Mouse (Mus musculus): Measurements from ENCODE around the gene Pecam1. TPM values are rescaled to one million over a fixed set of nuclear protein-coding genes. Genes with fewer than 3 reads are reported as not detected.
"Not testable (repeated sequence)": the region's sequence is repeated elsewhere in the genome, so short reads cannot be mapped to it uniquely, and the experiment has no call there.

Gene Pecam1
- polyA plus RNA-seq, 1 experiment from 2014 or later, result 44.6 TPM

DNA sequence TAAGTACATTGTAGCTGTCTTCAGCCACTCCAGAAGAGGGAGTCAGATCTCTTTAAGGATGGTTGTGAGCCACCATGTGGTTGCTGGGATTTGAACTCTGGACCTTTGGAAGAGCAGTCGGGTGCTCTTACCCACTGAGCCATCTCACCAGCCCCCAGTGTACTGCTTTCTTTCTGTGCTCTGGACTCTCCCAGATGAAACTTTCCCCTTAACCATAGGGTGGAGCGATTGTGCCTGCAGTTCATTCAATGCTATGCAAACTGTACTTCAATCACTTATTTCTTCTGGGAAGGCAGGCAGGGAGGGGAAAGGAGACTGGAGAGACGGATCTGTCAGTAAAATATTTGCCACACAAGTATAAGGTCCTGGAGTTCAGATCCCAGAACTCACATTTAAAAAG lies 116.3 kb downstream of the Pecam1 start:
- 87% methylated on average over 3 of the region's 3 CpGs for WGBS
- not testable (repeated sequence) for H3K9ac ChIP-seq; H3K9me3 ChIP-seq; ATAC-seq (ENCODE audit: insufficient read depth, low FRiP score, low read depth); H3K27ac ChIP-seq; H3K4me3 ChIP-seq (replicated peaks); H3K27me3 ChIP-seq (replicated peaks); H3K36me3 ChIP-seq; H3K4me1 ChIP-seq; H3K4me2 ChIP-seq

DNA sequence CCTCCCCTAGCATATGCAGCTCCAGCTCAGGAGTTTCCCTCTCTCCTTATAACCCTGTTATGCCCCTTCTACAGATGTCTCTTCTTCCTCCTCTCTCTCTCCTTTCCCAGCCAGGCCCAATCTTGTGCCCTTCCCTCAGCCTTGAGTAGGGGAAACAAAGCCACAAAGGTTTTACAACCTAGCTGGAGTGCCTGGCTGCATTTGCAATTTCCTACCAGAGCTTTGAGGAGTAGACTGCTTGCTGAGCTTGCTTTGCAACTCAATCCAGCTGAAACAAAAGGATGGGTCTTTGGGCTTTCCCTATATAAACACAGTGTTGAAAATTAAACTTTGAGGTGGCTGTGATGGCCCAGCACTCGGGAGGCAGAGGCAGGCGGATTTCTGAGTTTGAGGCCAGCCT lies 117.0 kb downstream of the Pecam1 start:
- Histone ChIP-seq H3K4me3 (replicated peaks) (no peak overlapping the region), H3K9ac (no peak overlapping the region), H3K4me1 (0 out of 2 replicates have a peak, but pooled peaks cover 2% of the 10 kb centered on the region), H3K27me3 (replicated peaks) (no peaks in the 10 kb centered on the region), H3K36me3 (no peaks in the 10 kb centered on the region), H3K9me3 (no peaks in the 10 kb centered on the region), H3K4me2 (no peak overlapping the region), H3K27ac (no peak overlapping the region)
- WGBS, result 90% methylated on average over 2 of the region's 2 CpGs
- no peak for ATAC-seq (ENCODE audit: insufficient read depth, low FRiP score, low read depth)

DNA sequence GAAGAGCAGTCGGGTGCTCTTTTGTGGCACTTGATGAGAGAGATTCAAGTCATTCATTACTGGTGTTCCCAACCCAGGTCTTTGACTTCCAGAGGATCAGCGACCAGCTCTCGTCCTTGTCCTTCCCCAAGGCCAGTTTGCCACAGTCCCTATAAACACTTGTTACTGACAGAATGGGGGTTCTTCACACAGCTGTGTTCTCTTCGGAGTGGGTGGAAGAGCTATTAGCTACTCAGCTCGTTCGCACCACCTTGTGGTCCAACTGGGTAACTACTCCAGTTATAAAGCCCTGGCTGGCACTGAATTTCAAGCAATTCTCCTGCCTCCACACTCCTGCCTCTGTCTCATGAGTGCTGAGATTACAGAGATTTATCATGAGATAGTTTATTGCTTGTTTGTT lies 122.7 kb downstream of the Pecam1 start:
- no peak; the same call in 1 of the 2 replicates for ATAC-seq (ENCODE audit: insufficient read depth, low FRiP score, low read depth)
- Histone ChIP-seq H3K4me3 (replicated peaks) (no peak overlapping the region), H3K9me3 (no peaks in the 10 kb centered on the region), H3K4me1 (no peaks in the 10 kb centered on the region), H3K4me2 (no peak overlapping the region), H3K27me3 (replicated peaks) (no peaks in the 10 kb centered on the region), H3K9ac (no peak overlapping the region), H3K27ac (no peak overlapping the region), H3K36me3 (no peaks in the 10 kb centered on the region)
- WGBS, result 22% methylated on average over 6 of the region's 6 CpGs

DNA sequence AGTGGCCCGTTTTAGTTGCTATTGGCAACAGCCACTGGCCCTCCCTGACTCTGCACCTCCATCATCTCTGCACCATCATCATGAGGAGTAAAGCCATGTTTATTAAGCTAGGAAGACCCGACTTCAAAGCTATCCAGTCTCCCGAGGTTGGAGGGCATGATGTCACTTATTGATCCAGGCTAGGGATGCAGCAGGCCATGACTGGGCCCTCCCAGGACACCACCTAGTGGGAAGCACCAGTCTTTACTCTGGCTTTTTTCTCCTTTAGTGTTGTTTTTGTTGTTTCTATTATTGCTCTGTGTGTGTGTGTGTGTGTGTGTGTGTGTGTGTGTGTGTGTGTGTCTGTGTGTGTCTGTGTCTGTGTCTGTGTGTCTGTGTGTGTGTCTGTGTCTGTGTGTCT lies 124.9 kb downstream of the Pecam1 start:
- H3K4me2 ChIP-seq, result no peak overlapping the region
- H3K27ac ChIP-seq, result no peak overlapping the region
- H3K27me3 ChIP-seq (replicated peaks), result no peaks in the 10 kb centered on the region
- H3K4me3 ChIP-seq (replicated peaks), result no peak overlapping the region
- 45% methylated on average over 3 of the region's 3 CpGs for WGBS
- H3K36me3 ChIP-seq, result no peaks in the 10 kb centered on the region
- H3K9me3 ChIP-seq, result no peaks in the 10 kb centered on the region
- ATAC-seq (ENCODE audit: insufficient read depth, low FRiP score, low read depth), result no peak
- H3K4me1 ChIP-seq, result no peaks in the 10 kb centered on the region
- H3K9ac ChIP-seq, result no peak overlapping the region

DNA sequence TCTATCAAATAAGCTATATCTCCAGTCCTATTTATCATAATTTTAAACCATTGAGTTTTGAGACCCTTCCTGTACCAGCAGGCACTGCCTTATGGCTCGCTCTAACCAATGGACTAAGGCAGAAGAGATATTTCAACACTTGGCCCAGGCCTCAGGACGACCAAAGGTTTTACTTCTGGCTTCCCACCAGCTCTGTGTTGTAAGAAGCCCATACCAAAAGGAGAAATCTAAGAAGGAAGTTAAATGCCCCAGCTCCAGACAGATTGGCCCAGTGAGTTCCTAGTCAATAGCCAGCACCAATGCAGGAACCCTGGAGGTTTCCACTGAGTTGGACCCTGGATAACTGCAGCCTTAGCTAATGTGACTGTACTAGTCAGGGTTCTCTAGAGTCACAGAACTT lies 126.8 kb downstream of the Pecam1 start:
- 78% methylated on average over 2 of the region's 2 CpGs for WGBS
- no peak for ATAC-seq (ENCODE audit: insufficient read depth, low FRiP score, low read depth)

DNA sequence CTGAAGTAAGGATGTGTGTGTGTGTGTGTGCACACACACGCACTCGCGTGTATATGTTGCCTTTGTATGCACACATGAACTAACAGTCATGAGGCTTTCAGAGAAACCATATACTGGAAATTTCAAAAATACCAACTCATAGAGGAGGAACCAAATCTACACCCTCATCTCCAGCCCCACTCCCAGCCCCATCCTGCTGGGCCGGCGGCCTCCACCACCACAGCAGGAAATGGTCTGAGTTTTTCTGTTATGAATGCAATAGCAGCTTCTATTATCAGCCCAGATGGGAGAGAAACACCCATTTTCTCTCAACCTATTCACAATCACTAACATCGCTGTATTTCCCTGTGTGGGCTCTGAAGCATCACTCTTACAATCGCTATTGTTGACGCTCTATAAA lies 128.4 kb downstream of the Pecam1 start:
- Histone ChIP-seq H3K27ac (no peak overlapping the region), H3K4me2 (no peak overlapping the region), H3K4me3 (replicated peaks) (no peak overlapping the region), H3K4me1 (no peaks in the 10 kb centered on the region), H3K27me3 (replicated peaks) (no peaks in the 10 kb centered on the region), H3K9ac (no peak overlapping the region), H3K36me3 (no peaks in the 10 kb centered on the region), H3K9me3 (no peaks in the 10 kb centered on the region)
- WGBS, result 71% methylated on average over 8 of the region's 8 CpGs
- ATAC-seq (ENCODE audit: insufficient read depth, low FRiP score, low read depth), result no peak

More for the DNA sequence above, 126.8 kb downstream of the Pecam1 start:
- Histone ChIP-seq H3K27me3 (replicated peaks) (no peaks in the 10 kb centered on the region), H3K27ac (no peak overlapping the region), H3K4me1 (no peaks in the 10 kb centered on the region), H3K4me3 (replicated peaks) (no peak overlapping the region), H3K9ac (no peak overlapping the region), H3K4me2 (no peak overlapping the region), H3K9me3 (no peaks in the 10 kb centered on the region), H3K36me3 (no peaks in the 10 kb centered on the region)

DNA sequence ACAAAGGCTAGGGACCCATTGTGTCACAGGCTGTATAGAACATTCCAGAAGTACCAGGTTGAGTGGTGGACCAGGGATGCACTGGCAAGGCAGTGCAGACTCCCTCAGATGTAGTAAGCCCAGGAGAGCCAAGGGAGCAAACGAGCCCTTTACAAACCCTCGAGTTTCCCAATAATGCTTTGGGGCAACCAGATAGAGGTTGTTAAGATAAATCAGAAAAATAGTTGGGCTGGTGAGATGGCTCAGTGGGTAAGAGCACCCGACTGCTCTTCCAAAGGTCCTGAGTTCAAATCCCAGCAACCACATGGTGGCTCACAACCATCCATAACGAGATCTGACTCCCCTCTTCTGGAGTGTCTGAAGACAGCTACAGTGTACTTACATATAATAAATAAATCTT lies 131.7 kb downstream of the Pecam1 start:
- H3K9ac ChIP-seq; ATAC-seq (ENCODE audit: insufficient read depth, low FRiP score, low read depth); H3K9me3 ChIP-seq; H3K36me3 ChIP-seq; H3K4me1 ChIP-seq; H3K4me2 ChIP-seq; H3K4me3 ChIP-seq (replicated peaks); H3K27me3 ChIP-seq (replicated peaks); H3K27ac ChIP-seq: not testable (repeated sequence)
- 87% methylated on average over 4 of the region's 4 CpGs for WGBS

DNA sequence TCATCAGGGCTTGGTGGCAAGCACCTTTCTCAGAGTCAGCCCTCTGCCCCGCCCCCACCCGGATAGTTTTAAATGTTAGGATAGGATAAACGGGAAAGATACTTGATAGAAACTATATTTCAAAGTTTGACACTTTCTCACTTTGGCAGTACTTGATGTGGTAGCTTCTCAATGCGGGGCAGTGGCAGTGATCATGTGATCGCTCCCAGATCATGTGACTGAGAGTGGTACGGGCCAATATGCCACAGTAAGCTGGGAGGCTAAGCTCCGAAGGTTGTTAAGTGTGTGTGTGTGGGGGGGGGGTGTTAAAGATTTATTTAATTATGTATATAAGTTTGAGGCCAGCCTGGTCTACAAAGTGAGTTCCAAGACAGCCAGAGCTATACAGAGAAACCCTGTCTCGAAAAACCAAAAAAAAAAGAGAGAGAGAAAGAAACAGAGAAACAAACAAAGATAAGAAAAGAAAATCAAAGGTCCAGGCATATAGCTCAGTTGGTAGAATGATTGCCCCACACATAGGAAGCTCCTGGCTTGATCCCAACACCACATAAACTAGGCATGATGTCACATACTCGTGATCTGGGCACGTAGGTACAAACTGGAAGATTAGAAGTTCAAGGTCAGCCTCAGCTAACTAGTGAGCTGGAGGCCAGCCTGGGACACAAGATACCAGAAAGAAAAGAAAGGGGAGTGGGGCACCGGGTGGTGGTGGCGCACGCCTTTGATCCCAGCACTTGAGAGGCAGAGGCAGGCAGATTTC lies 132.4 kb downstream of the Pecam1 start:
- H3K4me1 ChIP-seq, result peaks cover 6% of the 10 kb centered on the region; the same call in 1 of the 2 replicates
- WGBS, result 79% methylated on average over 13 of the region's 13 CpGs
- ATAC-seq (ENCODE audit: insufficient read depth, low FRiP score, low read depth), result no peak
- no peaks in the 10 kb centered on the region for H3K36me3 ChIP-seq
- no peak overlapping the region for H3K4me3 ChIP-seq (replicated peaks)
- H3K4me2 ChIP-seq, result no peak overlapping the region
- no peak overlapping the region for H3K9ac ChIP-seq
- no peaks in the 10 kb centered on the region for H3K27me3 ChIP-seq (replicated peaks)
- no peak overlapping the region for H3K27ac ChIP-seq
- H3K9me3 ChIP-seq, result no peaks in the 10 kb centered on the region

DNA sequence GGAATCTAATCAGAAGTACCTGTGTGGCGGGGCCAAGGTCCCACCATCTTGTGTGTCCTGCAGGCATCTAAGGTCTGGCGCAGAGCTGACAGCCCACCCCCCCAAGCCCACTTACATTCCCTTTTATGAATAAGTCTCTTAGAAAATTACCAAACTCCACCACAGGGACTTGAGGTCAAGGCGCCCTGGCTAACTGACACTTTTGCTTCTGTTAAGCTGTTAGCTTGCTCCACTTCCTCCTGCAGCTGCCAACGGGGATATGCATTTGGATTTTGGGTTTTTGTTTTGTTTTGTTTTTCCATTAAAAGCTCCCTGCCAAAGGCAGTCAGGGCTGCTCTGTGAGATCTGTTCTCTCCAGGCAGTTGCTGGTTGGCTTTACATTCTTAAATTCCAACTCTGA lies 134.9 kb downstream of the Pecam1 start:
- no peak for ATAC-seq (ENCODE audit: insufficient read depth, low FRiP score, low read depth)
- Histone ChIP-seq H3K36me3 (no peaks in the 10 kb centered on the region), H3K4me1 (peaks cover 16% of the 10 kb centered on the region), H3K9ac (no peak overlapping the region), H3K27me3 (replicated peaks) (no peaks in the 10 kb centered on the region), H3K9me3 (no peaks in the 10 kb centered on the region), H3K4me2 (no peak overlapping the region), H3K27ac (no peak overlapping the region), H3K4me3 (replicated peaks) (no peak overlapping the region)
- WGBS, result 77% methylated on average over 4 of the region's 4 CpGs

DNA sequence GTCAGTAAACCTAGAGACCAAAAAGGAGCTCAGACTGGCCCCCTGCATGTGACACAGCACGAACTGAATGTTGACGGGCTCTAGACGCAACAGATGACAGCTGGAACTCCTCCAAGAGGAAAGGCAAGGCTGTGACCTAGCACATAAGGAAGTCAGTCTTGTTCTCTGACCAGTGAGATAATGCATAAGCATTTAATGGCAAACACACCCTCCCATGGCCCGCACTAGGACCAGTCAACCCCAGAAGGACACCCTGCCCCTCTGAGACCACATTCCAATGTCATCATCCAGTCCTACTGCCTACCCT lies 136.1 kb downstream of the Pecam1 start:
- H3K9ac ChIP-seq, result no peak overlapping the region
- H3K9me3 ChIP-seq, result no peaks in the 10 kb centered on the region
- no peak overlapping the region for H3K27ac ChIP-seq
- no peaks in the 10 kb centered on the region for H3K36me3 ChIP-seq
- H3K4me2 ChIP-seq, result no peak overlapping the region
- no peak overlapping the region for H3K4me3 ChIP-seq (replicated peaks)
- no peak for ATAC-seq (ENCODE audit: insufficient read depth, low FRiP score, low read depth)
- 52% methylated on average over 4 of the region's 4 CpGs for WGBS
- peaks cover 18% of the 10 kb centered on the region for H3K4me1 ChIP-seq
- no peaks in the 10 kb centered on the region for H3K27me3 ChIP-seq (replicated peaks)

DNA sequence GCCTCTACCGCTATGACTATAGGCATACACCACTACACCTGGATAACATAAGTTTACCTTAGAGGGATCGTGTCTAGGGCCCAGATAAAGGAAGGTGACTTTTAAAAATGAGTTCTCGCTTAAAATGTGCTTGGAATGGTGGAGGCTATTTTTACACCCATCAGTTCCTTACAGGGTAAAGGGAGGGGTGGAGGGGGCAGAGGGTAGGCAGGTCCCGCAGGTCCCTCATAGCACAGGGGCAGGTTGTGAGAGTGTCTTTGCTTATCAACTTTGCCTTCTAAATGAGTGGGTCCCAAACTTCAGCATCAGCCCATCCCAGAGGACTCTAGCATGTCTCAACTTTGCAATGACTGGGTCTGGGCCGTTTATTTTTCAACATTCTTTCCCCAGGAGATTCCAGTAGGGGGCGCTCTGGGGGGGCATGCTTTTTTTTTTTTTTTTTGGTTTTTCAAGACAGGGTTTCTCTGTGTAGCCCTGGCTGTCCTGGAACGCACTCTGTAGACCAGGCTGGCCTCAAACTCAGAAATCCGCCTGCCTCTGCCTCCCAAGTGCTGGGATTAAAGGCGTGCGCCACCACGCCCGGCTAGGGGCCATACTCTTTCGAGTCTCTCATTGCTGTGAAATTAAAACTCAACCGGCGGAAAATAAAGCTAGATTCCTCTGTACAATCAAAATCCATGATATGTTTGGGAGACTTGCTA lies 136.6 kb downstream of the Pecam1 start:
- Histone ChIP-seq H3K27ac (peak overlapping the region; percentile 93), H3K4me2 (peak overlapping the region; percentile 89), H3K36me3 (no peaks in the 10 kb centered on the region), H3K4me3 (replicated peaks) (peak overlapping the region; percentile 99), H3K4me1 (peaks cover 18% of the 10 kb centered on the region), H3K9me3 (no peaks in the 10 kb centered on the region), H3K27me3 (replicated peaks) (no peaks in the 10 kb centered on the region), H3K9ac (0 out of 2 replicates have a peak overlapping the region, but pooled peaks have one; percentile 22)
- no peak for ATAC-seq (ENCODE audit: insufficient read depth, low FRiP score, low read depth)
- 53% methylated on average over 15 of the region's 15 CpGs for WGBS

DNA sequence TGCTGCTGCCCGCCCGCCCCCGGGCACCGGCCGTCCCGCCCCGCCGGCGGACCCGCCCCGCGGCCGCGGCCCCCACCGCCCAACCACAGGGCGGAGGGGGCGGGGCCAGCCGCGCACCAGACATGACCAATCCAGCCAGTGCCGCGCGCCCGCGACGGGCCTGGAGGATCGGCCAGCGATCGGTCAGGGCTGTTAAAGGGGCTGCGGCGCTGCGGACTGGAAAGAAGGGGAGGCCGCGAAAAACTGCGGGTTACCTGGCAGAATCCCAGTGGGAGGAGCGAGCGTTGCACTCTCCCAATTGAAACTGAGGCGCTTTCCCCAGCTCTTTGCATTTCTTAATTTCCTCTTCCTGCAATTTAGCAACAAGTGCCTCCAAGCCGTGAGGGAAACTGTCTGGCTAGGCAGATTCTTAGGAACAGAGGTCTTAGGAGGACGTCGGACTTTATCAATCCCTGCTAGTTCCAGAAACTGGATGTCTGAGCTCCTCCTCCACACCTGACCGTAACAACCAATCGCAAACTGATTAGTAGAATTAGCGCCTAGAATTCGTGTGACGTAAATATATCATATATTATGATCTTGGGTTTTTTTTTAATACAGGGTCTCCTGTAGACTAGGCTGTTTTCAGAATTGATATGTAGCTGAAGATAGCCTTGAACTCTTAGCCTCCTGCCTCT lies 137.3 kb downstream of the Pecam1 start, which contains the start of gene Tex2:
Tex2 (minus strand) TSS at position 463 of the 677 bp plus-strand sequence.
- H3K27me3 ChIP-seq (replicated peaks), result no peaks in the 10 kb centered on the region
- peak; percentile 97 for ATAC-seq (ENCODE audit: insufficient read depth, low FRiP score, low read depth)

More for the DNA sequence above, 137.3 kb downstream of the Pecam1 start, which contains the start of gene Tex2:
- peak within 1 kb of the TSS; percentile 99 for H3K4me3 ChIP-seq (replicated peaks)
- H3K9me3 ChIP-seq, result no peaks in the 10 kb centered on the region
- H3K4me2 ChIP-seq, result peak within 1 kb of the TSS; percentile 89
- no peaks in the 10 kb centered on the region for H3K36me3 ChIP-seq
- peak within 1 kb of the TSS; percentile 90 for H3K9ac ChIP-seq
- under 1% methylated on average over 45 of the region's 45 CpGs for WGBS
- H3K4me1 ChIP-seq, result peaks cover 18% of the 10 kb centered on the region
- peak within 1 kb of the TSS; percentile 94 for H3K27ac ChIP-seq

Measured in stomach, embryonic 15.5 days (tissue).